Mouse (Mus musculus) heart, postnatal 0 days (tissue): ENCODE measurements around the gene 2310030G06Rik.

Experiments
- CTCF ChIP-seq: IDR thresholded peaks from 2 replicates; pipeline ENCODE4 v1.5.1; 2016; ENCODE audit warnings: antibody characterized with exemption, control low read depth, low read depth
- EP300 ChIP-seq: IDR thresholded peaks from 2 replicates; pipeline ENCODE4 v1.6.1; 2016; ENCODE audit warnings: antibody characterized with exemption, low read depth

- no peak for TF ChIP-seq CTCF
- no peak for TF ChIP-seq EP300
Measured at GRCm38 (mm10) chr9:50698418-50699409, 47.6 kb downstream of the 2310030G06Rik start.
